Mouse (Mus musculus): ENCODE results near the gene Gm11992.

- TF ChIP-seq CTCF (IDR thresholded peaks at IDR 0.05; ENCODE audit: control insufficient read depth, insufficient read depth, low read length) (no peak), POLR2A (IDR thresholded peaks at IDR 0.05; ENCODE audit: borderline replicate concordance, control insufficient read depth, low read depth, low read length) (no peak)
These were observed 39.6 kb upstream of the Gm11992 start for GRCm38 (mm10) chr11:9008761-9009160.
